Mouse (Mus musculus): ENCODE data around the gene Eif4e. TPM values are rescaled to one million over a fixed set of nuclear protein-coding genes. Genes with fewer than 3 reads are reported as not detected.

Gene Eif4e
- total and polyA plus RNA-seq, 2 experiments from 2014 or later, result 94.0 to 290 TPM

DNA sequence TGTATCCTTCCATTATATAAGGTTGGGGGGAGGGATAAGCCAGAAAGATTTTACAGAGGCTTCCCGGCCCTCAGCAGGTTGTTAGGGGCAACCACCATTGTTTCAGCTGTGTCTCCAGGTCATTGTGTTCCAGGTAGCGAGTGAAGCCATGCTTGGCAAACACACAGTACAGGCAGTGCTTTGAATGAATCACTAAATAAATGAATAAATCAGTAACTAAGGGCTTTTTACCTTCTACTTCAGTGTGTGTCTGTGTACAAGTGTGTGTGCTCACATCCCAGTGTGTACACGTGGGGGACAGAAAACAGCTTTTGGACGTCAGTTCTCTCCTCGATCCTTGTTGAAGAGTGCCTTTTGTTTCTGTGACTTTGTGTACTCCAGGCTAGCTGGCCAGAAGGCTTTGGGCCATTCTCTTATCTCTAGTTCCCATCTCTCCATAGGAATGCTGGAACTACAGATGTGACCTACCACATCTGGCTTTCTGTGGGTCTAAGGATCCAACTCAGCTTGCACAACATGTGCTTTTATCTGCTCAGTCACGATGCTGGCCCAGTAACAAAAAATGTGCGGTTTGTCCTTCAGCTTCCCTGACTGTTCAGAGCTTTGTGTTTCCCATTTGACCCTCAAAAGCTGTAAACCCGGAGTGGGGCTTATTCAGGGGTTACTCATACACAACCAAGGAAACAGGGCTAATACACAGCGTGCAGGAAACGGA lies 10.2 kb upstream of the Eif4e start:
- no peak overlapping the region for H3K4me3 ChIP-seq (ENCODE audit: low read length)
- no peaks in the 10 kb centered on the region for H3K36me3 ChIP-seq (ENCODE audit: insufficient read depth, low read length)
- no peaks in the 10 kb centered on the region for H3K27me3 ChIP-seq (ENCODE audit: insufficient read depth, low read length)
- H3K9ac ChIP-seq (replicated peaks; ENCODE audit: low read length), result no peak overlapping the region
- peak; percentile 39 for DNase-seq (ENCODE audit: low spot score)
- H3K4me2 ChIP-seq (ENCODE audit: low read depth, low read length), result no peak overlapping the region
- no peak for TF ChIP-seq CTCF (IDR thresholded peaks at IDR 0.05; ENCODE audit: low read depth)
- no peaks in the 10 kb centered on the region for H3K9me3 ChIP-seq (ENCODE audit: low read length)
- H3K27ac ChIP-seq, result no peak overlapping the region
- 0 out of 2 replicates have a peak, but pooled peaks cover 3% of the 10 kb centered on the region for H3K4me1 ChIP-seq (ENCODE audit: insufficient read depth, low read length)
- WGBS, result 30% methylated on average over 10 of the region's 10 CpGs
- ATAC-seq, result peak; percentile 74

DNA sequence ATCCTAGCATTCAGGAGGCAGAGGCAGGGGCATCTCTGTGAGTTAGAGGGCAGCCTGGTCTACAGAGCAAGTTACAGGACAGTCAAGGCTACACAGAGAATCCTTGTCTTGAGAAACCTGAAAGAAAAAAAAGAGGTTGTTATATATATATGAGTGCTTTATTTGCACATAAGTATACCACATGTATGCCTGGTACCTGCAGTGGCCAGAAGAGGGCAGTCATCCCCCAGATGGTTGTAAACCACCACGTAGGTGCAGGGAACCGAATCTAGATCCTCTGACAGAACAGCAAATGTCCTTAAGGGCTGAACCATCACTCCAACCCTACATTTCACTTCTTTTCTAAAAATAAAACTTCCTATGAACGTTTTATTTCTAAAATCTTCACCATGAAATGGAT lies 8.1 kb upstream of the Eif4e start:
- Histone ChIP-seq H3K27me3 (ENCODE audit: insufficient read depth, low read length) (no peaks in the 10 kb centered on the region), H3K9me3 (ENCODE audit: low read length) (no peaks in the 10 kb centered on the region), H3K36me3 (ENCODE audit: insufficient read depth, low read length) (no peaks in the 10 kb centered on the region), H3K4me1 (ENCODE audit: insufficient read depth, low read length) (0 out of 2 replicates have a peak, but pooled peaks cover 3% of the 10 kb centered on the region), H3K4me2 (ENCODE audit: low read depth, low read length) (no peak overlapping the region), H3K27ac (no peak overlapping the region), H3K9ac (replicated peaks; ENCODE audit: low read length) (no peak overlapping the region), H3K4me3 (ENCODE audit: low read length) (no peak overlapping the region)
- no peak for ATAC-seq
- DNase-seq (ENCODE audit: low spot score), result no peak
- TF ChIP-seq CTCF (IDR thresholded peaks at IDR 0.05; ENCODE audit: low read depth), result peak; percentile 16; the same call in 1 of the 2 replicates
- 73% methylated on average over 3 of the region's 3 CpGs for WGBS

DNA sequence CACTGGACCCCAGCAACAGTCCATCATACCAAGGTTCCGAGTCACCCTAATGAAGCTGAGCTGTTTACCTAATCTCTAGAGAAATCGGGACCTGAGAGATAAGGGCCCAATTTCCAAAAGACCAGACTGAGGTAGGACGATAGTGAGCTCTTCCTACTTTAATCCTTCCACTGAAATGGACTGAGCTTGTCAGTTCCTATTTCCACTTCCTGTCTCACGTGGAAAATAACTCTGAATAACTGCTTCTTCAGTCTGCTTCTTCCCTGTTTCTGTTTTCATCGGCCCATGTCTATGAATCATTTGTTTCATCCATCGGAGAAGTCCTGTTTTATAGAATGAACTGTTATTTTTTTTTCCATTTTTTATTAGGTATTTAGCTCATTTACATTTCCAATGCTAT lies 6.8 kb upstream of the Eif4e start:
- 81% methylated on average over 6 of the region's 6 CpGs for WGBS
- TF ChIP-seq CTCF (IDR thresholded peaks at IDR 0.05; ENCODE audit: low read depth), result no peak
- Histone ChIP-seq H3K9ac (replicated peaks; ENCODE audit: low read length) (no peak overlapping the region), H3K4me1 (ENCODE audit: insufficient read depth, low read length) (0 out of 2 replicates have a peak, but pooled peaks cover 3% of the 10 kb centered on the region), H3K4me3 (ENCODE audit: low read length) (no peak overlapping the region), H3K9me3 (ENCODE audit: low read length) (no peaks in the 10 kb centered on the region), H3K4me2 (ENCODE audit: low read depth, low read length) (no peak overlapping the region), H3K27me3 (ENCODE audit: insufficient read depth, low read length) (no peaks in the 10 kb centered on the region), H3K36me3 (ENCODE audit: insufficient read depth, low read length) (no peaks in the 10 kb centered on the region), H3K27ac (no peak overlapping the region)
- no peak for DNase-seq (ENCODE audit: low spot score)
- ATAC-seq, result no peak

DNA sequence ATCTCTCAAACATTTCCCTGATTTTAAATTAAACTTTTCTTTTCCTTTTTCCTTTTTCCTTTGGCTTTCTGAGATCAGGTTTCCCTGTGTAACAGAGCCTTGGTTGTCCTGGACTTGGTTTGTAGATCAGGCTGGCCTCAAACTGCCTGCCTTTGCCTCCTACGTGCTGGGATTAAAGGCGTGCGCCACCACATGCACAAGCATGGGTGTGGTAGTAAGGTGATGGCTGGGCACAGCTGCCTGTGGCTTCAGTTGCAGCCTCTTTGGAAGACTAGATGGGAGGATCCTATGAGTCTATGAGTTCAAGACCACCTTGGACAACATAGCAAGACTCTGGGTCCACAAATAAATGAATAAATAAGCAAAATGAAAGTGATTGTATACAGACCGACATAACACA lies 2.0 kb upstream of the Eif4e start:
- Histone ChIP-seq H3K27ac (no peak overlapping the region), H3K4me2 (ENCODE audit: low read depth, low read length) (no peak overlapping the region), H3K9ac (replicated peaks; ENCODE audit: low read length) (no peak overlapping the region), H3K36me3 (ENCODE audit: insufficient read depth, low read length) (no peaks in the 10 kb centered on the region), H3K27me3 (ENCODE audit: insufficient read depth, low read length) (no peaks in the 10 kb centered on the region), H3K9me3 (ENCODE audit: low read length) (no peaks in the 10 kb centered on the region), H3K4me3 (ENCODE audit: low read length) (no peak overlapping the region), H3K4me1 (ENCODE audit: insufficient read depth, low read length) (0 out of 2 replicates have a peak, but pooled peaks cover 5% of the 10 kb centered on the region)
- DNase-seq (ENCODE audit: low spot score) (no peak), ATAC-seq (no peak)
- no peak for TF ChIP-seq CTCF (IDR thresholded peaks at IDR 0.05; ENCODE audit: low read depth)
- WGBS, result 96% methylated on average over 4 of the region's 4 CpGs

DNA sequence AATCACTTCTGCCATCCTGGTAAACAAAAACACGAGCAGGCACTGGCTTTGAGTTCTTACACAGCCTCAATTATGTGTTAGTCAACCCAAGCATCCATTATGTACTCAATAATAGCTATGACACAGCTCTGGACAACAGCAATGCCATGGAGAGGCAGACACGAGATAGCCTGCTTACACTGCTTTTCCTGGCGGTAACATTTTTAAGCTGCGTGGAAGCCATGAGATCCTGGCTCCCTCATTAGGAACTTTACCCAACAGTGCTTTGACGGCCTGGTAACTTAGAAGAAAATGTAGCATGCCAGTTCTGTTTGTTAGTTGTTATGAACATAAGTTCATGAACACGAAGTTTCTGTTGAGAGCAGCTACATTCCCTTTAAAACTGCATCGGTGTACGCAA lies 485 bp upstream of the Eif4e start:
- ATAC-seq (no peak), DNase-seq (ENCODE audit: low spot score) (no peak)
- Histone ChIP-seq H3K36me3 (ENCODE audit: insufficient read depth, low read length) (no peaks in the 10 kb centered on the region), H3K27ac (no peak overlapping the region), H3K4me2 (ENCODE audit: low read depth, low read length) (no peak overlapping the region), H3K4me3 (ENCODE audit: low read length) (no peak overlapping the region), H3K9ac (replicated peaks; ENCODE audit: low read length) (no peak overlapping the region), H3K4me1 (ENCODE audit: insufficient read depth, low read length) (peaks cover 8% of the 10 kb centered on the region; the same call in 1 of the 2 replicates), H3K27me3 (ENCODE audit: insufficient read depth, low read length) (no peaks in the 10 kb centered on the region), H3K9me3 (ENCODE audit: low read length) (no peaks in the 10 kb centered on the region)
- 55% methylated on average over 8 of the region's 8 CpGs for WGBS
- TF ChIP-seq CTCF (IDR thresholded peaks at IDR 0.05; ENCODE audit: low read depth), result no peak

DNA sequence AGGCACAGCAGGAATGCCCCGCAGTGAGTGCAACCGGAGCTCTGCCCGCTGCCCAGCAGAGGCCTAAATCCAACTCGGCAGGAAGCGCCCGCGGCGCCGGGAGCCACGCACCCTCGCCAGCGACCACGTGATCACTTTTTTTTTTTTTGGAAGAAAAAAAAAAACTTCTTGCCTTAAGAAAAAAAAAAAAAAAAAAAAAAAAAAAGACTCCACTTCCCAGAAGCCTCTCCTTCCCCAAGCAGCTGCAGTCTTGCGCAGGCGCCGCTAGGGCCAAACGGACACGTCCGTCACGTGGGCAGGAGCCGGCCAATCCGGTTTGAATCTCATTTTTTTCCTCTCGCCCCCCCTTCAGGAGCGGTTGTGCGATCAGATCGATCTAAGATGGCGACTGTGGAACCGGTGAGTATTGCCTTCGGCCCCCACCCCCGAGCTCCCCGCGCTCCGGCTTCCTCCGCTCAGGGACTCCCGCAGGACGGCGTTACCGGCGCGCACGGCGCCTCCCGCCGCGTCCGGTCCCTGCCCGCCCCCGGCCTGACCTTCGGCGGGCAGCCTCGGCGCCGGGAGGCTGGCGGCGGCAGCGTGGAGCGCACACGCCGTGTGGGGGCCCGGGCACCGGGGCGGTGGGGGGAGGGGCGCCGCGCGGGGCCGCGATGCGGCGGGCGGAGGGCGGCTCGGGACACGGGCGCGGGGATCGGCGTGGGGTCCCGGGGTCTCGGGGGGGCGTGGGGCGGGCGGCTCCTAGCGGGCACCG lies 1.1 kb downstream of the Eif4e start:
- ATAC-seq (peak; percentile 97), DNase-seq (ENCODE audit: low spot score) (peak; percentile 100)
- under 1% methylated on average over 60 of the region's 85 CpGs for WGBS
- Histone ChIP-seq H3K36me3 (ENCODE audit: insufficient read depth, low read length) (no peaks in the 10 kb centered on the region), H3K27ac (peak overlapping the region; percentile 96), H3K4me3 (ENCODE audit: low read length) (peak overlapping the region; percentile 95), H3K27me3 (ENCODE audit: insufficient read depth, low read length) (no peaks in the 10 kb centered on the region), H3K9ac (replicated peaks; ENCODE audit: low read length) (peak overlapping the region; percentile 96), H3K9me3 (ENCODE audit: low read length) (no peaks in the 10 kb centered on the region), H3K4me1 (ENCODE audit: insufficient read depth, low read length) (peaks cover 8% of the 10 kb centered on the region; the same call in 1 of the 2 replicates), H3K4me2 (ENCODE audit: low read depth, low read length) (peak overlapping the region; percentile 81)
- peak; percentile 54 for TF ChIP-seq CTCF (IDR thresholded peaks at IDR 0.05; ENCODE audit: low read depth)

Measured in hindbrain, postnatal 0 days (tissue).